Mouse (Mus musculus): ENCODE measurements around the gene Mprip.

Gene Mprip

DNA sequence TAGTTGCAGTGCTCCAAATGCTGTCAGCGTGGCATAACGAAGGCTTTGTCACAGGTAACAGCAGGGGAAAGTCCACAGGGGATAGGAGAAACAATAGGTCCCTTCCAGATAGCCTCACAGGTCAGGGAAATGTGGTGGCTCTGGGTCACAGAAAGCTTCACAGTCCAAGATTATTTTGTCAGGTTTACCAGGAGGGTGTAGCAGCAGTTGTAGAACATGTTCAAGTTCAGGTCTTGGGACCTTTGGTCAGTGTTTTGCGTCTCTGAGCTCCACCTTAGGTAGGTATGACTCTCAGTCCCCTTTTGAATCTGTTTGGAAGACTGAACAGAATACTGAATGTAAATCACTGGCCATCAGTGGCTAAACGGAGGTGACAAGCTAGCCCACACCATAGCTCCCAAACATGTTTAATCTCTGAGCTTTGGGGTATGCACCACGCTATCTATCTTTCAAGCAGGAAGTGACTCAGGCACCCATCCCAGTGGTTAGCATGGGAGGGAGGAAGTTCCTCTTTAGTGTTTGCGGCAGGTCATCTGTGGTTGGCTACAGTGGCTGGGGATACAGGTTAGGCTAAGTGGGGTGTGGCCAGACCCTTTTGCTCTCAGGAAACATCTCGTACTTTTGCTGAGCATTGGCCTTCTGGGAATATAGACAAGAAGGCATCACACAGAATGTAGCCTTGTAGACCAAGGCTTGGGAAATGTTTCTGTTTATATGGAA lies 24.2 kb upstream of the Mprip start:
- no peaks in the 10 kb centered on the region for H3K36me3 ChIP-seq (ENCODE audit: control insufficient read depth, insufficient read depth, low read length, poor library complexity, severe bottlenecking)
- DNase-seq (ENCODE audit: low read depth, low spot score): peak; percentile 54
- H3K27me3 ChIP-seq (ENCODE audit: control insufficient read depth, insufficient read depth, low read length, poor library complexity, severe bottlenecking): no peaks in the 10 kb centered on the region

DNA sequence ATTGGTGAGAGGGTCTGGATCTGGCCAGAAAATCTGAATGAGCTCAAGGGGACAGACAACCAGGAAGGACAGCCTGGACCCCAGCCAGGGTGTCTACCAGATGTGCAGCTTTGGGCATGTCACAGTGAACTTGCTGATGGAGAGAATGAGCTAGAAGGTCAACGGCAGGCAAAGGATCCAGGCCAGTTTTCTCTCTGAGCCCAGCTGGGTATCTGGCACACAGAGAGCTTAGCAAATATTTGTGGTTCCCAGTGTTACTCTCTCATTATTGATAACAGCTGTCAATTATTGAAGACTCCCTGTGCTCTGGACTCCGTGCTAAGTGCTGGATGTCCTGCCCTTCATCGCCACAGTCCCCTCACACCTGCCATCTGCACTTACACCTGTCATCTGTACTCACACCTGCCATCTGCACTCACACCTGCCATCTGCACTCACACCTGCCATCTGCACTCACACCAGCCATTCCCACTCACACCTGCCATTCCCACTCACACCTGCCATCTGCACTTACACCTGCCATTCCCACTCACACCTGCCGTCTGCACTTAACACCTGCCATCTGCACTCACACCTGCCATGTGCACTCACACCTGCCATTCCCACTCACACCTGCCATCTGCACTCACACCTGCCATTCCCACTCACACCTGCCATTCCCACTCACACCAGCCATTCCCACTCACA lies 21.0 kb upstream of the Mprip start:
- Histone ChIP-seq H3K36me3 (ENCODE audit: control insufficient read depth, insufficient read depth, low read length, poor library complexity, severe bottlenecking) (no peaks in the 10 kb centered on the region), H3K27me3 (ENCODE audit: control insufficient read depth, insufficient read depth, low read length, poor library complexity, severe bottlenecking) (no peaks in the 10 kb centered on the region)
- no peak for DNase-seq (ENCODE audit: low read depth, low spot score)

DNA sequence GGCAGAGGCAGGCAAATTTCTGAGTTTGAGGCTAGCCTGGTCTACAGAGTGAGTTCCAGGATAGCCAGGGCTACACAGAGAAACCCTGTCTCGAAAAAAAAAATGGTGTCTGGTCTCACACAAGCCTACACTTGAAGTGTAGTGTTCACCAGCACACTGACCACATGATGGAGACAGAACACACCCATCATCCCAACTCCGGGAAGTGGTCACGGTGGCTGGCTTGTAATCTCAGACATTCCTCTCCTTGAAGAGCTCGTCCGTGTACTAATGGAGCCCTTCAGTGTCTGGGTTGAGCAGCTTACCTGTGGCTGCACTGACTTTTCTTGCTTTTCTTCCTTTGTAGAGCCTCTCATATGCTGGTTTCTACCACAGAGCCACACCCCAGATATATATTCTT lies 19.9 kb upstream of the Mprip start:
- H3K36me3 ChIP-seq (ENCODE audit: control insufficient read depth, insufficient read depth, low read length, poor library complexity, severe bottlenecking): no peaks in the 10 kb centered on the region
- no peaks in the 10 kb centered on the region for H3K27me3 ChIP-seq (ENCODE audit: control insufficient read depth, insufficient read depth, low read length, poor library complexity, severe bottlenecking)
- no peak for DNase-seq (ENCODE audit: low read depth, low spot score)

DNA sequence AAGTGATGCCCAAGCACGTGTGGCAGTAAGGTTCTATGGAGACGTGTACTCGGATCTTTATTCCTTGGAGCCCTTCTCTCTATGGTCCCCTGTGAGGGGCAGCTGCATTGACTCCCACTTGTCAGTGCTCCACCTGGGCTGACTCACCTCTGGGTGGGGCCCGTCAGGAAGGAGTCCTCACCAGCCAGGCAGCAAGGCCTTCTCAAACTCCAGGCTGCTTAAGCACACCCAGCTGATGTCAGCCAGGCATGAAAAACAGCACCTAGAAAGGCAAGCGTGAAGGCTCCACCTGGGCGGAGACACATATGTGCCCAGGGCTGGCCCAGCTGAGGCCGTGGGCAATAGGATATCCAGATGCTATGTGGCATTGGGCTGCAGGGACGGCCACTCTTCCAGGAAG lies 18.7 kb upstream of the Mprip start:
- H3K27me3 ChIP-seq (ENCODE audit: control insufficient read depth, insufficient read depth, low read length, poor library complexity, severe bottlenecking): no peaks in the 10 kb centered on the region
- DNase-seq (ENCODE audit: low read depth, low spot score): no peak

DNA sequence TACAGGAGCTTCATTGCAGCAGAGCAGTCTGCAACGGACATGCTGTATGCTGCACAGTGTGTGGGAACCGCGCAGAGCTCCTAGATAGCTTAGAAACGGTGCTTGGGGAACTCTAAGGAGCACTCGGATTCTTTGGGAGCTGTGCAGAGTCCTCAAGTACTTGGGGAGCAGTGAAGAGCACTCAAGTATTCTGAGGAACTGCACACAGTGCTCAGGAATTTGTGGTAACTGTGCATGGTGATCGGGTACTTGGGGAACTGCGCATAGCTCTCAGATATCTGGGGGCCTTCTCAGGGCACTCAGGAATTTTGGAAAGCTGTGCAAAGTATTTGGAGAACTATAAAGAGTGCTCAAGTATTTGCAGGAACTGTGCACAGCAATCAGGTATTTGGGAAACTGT lies 16.1 kb upstream of the Mprip start:
- Histone ChIP-seq H3K27me3 (ENCODE audit: control insufficient read depth, insufficient read depth, low read length, poor library complexity, severe bottlenecking) (no peaks in the 10 kb centered on the region), H3K36me3 (ENCODE audit: control insufficient read depth, insufficient read depth, low read length, poor library complexity, severe bottlenecking) (no peaks in the 10 kb centered on the region)
- DNase-seq (ENCODE audit: low read depth, low spot score): no peak

More for the DNA sequence above, 18.7 kb upstream of the Mprip start:
- H3K36me3 ChIP-seq (ENCODE audit: control insufficient read depth, insufficient read depth, low read length, poor library complexity, severe bottlenecking): no peaks in the 10 kb centered on the region

DNA sequence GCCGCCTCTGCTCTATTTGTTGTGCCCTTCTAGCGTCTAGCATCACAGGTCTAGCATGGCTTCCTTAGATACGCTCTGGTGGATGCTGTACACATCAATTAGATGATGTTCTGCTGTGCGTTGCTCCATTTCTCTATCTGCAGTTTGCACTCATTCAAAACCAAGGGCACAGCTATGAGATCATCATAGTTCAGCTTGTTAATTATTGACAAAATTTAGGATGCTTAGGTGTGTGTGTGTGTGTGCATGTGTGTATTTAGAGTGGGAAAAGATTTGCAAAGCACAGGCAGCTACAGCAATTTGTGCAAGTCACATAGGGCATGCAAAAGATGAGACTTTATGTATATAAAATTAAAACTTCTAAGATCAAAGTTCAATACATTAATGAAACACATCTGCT lies 12.0 kb upstream of the Mprip start:
- no peaks in the 10 kb centered on the region for H3K36me3 ChIP-seq (ENCODE audit: control insufficient read depth, insufficient read depth, low read length, poor library complexity, severe bottlenecking)
- no peak for DNase-seq (ENCODE audit: low read depth, low spot score)
- H3K27me3 ChIP-seq (ENCODE audit: control insufficient read depth, insufficient read depth, low read length, poor library complexity, severe bottlenecking): no peaks in the 10 kb centered on the region

DNA sequence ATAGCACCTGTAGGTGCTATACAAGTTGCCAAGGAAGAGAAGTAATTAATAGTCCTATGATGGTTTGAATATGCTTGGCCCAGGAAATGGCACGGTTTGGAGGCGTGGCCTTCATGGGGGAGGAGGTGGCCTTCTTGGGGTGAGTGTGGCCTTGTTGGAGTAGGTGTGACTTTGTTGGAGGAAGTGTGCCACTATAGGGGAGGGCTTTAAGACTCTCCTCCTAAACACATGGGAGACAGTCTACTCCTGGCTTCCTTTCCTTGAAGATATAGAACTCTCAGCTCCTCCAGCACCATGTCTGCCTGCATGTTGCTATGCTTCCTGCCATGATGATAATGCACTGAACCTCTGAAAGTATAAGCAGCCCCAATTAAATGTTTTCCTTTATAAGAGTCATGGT lies 8.1 kb upstream of the Mprip start:
- peak; percentile 32 for DNase-seq (ENCODE audit: low read depth, low spot score)
- no peaks in the 10 kb centered on the region for H3K27me3 ChIP-seq (ENCODE audit: control insufficient read depth, insufficient read depth, low read length, poor library complexity, severe bottlenecking)
- H3K36me3 ChIP-seq (ENCODE audit: control insufficient read depth, insufficient read depth, low read length, poor library complexity, severe bottlenecking): no peaks in the 10 kb centered on the region

DNA sequence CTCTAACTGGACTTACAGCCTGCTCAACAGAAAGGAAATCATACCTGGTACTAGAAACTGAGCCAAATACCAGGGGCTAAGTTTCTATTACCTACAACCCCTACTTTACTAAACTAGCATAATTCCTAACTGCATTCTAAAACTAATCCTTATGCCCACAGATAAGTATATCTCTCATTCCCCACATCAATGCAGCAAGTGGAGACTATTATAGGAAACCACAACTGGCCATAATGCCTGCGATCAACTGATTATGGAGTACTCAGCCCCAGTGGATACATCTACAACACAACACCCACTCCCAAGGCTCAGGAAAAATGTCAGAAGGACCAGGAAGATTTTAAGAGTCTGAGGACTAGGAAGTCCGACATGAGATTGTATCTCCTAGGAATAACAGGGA lies 7.6 kb upstream of the Mprip start:
- no peak for DNase-seq (ENCODE audit: low read depth, low spot score)
- Histone ChIP-seq H3K36me3 (ENCODE audit: control insufficient read depth, insufficient read depth, low read length, poor library complexity, severe bottlenecking) (no peaks in the 10 kb centered on the region), H3K27me3 (ENCODE audit: control insufficient read depth, insufficient read depth, low read length, poor library complexity, severe bottlenecking) (no peaks in the 10 kb centered on the region)

DNA sequence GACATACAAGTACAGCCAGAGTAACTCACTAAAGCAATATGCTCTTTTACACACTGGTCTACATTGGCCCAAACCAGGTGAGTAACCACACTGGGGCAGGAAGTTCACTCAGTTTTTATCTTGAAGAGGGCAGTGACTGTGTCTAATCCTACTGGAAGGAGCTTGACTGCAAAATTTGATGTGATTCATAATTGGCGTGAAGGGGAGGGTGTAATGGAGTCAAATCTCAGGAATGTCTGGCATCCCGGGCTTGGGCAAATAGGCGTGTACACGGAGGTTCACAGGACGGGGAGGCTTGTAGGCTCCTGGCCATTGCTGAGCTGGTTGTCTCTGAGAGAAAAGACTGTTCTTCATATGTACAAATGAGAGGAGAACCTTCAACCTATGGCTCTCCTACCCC lies 5.8 kb upstream of the Mprip start:
- Histone ChIP-seq H3K36me3 (ENCODE audit: control insufficient read depth, insufficient read depth, low read length, poor library complexity, severe bottlenecking) (no peaks in the 10 kb centered on the region), H3K27me3 (ENCODE audit: control insufficient read depth, insufficient read depth, low read length, poor library complexity, severe bottlenecking) (no peaks in the 10 kb centered on the region)
- DNase-seq (ENCODE audit: low read depth, low spot score): no peak

DNA sequence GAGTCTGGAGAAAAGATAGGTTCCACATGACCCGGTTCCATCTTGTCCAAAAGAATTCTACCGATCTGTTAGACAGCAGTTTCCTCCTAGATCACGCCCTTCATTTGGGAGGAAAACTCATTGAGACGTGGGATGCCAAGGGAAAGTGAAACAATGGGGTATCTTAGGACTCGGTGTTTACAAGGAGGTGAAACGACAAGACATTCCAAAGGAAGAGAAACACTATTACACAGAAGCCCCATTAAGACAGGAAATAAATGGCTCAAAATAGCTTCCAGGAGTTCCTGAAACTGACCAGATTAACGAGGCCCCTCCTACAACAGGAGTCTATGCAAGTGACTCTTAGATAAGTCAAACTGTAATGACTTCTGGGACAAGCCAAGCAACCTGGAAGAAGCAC lies 5.1 kb upstream of the Mprip start:
- Histone ChIP-seq H3K36me3 (ENCODE audit: control insufficient read depth, insufficient read depth, low read length, poor library complexity, severe bottlenecking) (no peaks in the 10 kb centered on the region), H3K27me3 (ENCODE audit: control insufficient read depth, insufficient read depth, low read length, poor library complexity, severe bottlenecking) (no peaks in the 10 kb centered on the region)
- no peak for DNase-seq (ENCODE audit: low read depth, low spot score)

DNA sequence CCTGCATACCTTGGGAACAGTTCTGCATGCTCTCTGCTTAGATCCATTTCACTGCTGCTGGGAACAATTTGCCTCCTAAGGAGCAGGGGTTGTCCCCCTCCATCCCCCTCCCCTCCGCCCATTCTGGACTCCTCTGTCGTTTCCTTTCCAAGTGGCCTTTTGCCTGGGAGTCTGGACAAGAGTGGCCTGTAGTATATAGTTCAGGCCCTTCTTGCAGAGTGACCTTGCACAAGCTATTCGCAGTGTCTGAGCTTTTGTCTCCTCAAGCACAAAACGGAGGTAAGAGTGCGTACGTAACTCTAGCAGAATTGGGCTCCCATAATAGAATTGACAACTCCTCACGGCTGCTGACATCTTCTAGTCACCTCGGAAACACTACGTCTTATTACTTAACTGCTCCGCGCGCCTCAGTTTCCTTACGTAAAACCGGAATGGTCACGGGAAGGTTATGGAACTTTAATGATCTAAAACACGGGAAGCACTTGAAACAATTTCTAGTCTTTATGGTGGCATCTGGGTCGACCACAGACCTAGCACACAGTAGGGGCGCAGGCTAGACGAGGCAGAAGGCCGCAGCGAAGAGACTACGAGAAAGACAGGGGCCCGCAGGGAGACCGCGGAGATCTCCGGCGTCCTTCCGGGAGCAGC lies 620 bp downstream of the Mprip start:
- no peak for DNase-seq (ENCODE audit: low read depth, low spot score)
- Histone ChIP-seq H3K27me3 (ENCODE audit: control insufficient read depth, insufficient read depth, low read length, poor library complexity, severe bottlenecking) (no peaks in the 10 kb centered on the region), H3K36me3 (ENCODE audit: control insufficient read depth, insufficient read depth, low read length, poor library complexity, severe bottlenecking) (no peaks in the 10 kb centered on the region)

DNA sequence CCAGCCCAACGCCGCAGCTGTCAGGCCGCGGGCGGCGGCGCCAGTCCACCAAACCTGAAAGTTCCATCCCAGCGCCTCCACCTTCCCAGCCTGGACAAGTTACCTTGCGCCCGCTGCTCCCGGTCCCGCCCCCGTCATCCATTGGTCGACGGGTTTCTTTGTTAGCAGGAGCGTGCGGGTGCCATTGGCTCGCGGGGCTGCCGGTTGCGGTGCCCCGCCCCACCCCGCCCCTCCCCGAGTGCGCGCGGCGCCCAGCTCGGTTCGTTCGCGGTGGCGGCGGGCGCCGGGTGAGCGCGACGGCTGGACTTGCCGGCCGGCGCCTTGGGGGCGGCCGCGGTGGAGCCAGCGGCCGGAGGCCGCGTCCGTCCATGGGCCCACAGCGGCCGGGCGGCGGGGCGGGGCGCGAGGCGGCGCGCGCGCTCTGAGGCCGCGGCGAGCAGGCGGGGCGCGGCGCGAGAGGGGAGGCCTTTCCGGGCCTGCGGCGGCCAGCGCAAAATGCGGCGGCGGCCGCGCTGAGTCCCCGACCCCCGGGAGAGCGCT lies 1.2 kb downstream of the Mprip start:
- Histone ChIP-seq H3K27me3 (ENCODE audit: control insufficient read depth, insufficient read depth, low read length, poor library complexity, severe bottlenecking) (no peaks in the 10 kb centered on the region), H3K36me3 (ENCODE audit: control insufficient read depth, insufficient read depth, low read length, poor library complexity, severe bottlenecking) (no peaks in the 10 kb centered on the region)
- peak; percentile 85 for DNase-seq (ENCODE audit: low read depth, low spot score)

DNA sequence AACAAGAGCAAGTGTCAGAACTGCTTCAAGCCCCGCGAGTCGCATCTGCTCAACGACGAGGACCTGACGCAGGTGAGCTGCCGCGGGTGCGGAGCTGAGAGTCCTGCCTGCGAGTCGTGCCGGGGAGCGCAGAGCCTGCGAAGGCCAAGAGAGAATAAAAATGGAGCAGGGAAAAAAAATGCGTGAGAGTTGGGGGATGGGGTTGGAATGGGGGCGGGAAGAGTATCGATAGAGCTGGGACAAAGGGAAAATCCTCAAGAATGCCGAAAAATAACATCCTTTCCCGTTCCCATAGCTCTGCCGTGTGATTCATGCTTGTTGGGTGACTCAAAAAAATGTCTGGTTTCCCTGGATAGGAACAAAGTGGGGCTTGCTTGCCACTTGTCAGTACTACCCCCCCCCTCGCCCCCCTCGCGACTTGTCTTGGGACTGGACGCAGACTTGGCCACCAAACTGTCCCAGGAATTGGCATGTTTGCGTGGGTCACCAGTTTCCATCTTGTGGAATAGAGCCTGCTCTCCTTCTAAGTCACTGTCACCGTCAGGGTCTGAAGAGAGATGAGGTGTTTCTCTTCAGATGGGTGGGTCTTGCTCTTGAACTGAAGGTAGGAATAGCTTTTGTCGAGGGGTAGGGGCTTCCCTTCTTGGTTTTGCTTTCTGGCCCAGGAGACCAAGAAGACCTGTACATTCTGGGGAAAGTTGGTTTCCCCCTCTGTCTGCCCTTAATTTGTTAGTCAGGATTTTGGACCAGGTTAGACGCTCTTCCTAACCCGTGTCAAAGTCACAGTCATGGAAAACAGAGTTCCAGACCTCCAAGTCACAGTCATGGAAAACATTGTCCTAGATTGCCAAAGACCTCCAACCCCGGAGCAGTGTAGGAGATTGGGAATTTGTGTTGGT lies 2.0 kb downstream of the Mprip start:
- peak; percentile 7 for DNase-seq (ENCODE audit: low read depth, low spot score)
- H3K36me3 ChIP-seq (ENCODE audit: control insufficient read depth, insufficient read depth, low read length, poor library complexity, severe bottlenecking): no peaks in the 10 kb centered on the region
- H3K27me3 ChIP-seq (ENCODE audit: control insufficient read depth, insufficient read depth, low read length, poor library complexity, severe bottlenecking): no peaks in the 10 kb centered on the region

DNA sequence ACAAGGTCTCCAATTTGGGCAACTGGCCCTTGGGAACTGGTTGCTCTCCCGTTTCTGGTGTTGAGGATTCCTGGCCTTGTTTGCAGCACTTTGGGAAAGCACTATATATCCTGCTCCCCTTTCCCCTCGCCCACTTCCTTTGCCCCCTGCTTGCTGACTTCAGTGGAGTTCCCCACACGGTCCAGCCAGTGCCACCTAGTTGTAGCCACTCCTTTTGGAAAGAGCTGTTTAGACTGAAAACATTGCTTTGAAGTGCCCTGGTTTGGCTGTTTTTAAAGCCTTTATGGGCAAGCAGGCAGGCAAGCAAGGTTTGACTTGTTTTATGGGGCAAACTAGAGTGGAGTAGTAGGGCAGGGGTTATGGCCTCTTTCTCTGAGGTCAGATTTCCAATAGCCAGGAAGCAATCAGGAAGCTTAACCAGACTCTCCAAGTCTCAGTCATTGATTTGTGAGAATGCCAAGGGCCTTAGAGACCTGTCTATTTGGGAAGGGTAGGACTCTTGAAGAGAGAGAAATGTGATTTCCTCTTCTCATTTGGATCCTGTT lies 2.7 kb downstream of the Mprip start:
- DNase-seq (ENCODE audit: low read depth, low spot score): no peak
- Histone ChIP-seq H3K27me3 (ENCODE audit: control insufficient read depth, insufficient read depth, low read length, poor library complexity, severe bottlenecking) (no peaks in the 10 kb centered on the region), H3K36me3 (ENCODE audit: control insufficient read depth, insufficient read depth, low read length, poor library complexity, severe bottlenecking) (no peaks in the 10 kb centered on the region)

Measured in splenic B cell, adult 2 months (primary cell).